Mouse (Mus musculus) cerebellum, postnatal 36 days (tissue): ENCODE data around the gene Olfr498.

Source experiments
- DNase-seq, 2 experiments: peaks; one replicate each; pipeline ENCODE4 v3.0.0; 2021 to 2022; ENCODE audit warnings: mixed read lengths in 2 of 2

Olfr498 gene

DNA sequence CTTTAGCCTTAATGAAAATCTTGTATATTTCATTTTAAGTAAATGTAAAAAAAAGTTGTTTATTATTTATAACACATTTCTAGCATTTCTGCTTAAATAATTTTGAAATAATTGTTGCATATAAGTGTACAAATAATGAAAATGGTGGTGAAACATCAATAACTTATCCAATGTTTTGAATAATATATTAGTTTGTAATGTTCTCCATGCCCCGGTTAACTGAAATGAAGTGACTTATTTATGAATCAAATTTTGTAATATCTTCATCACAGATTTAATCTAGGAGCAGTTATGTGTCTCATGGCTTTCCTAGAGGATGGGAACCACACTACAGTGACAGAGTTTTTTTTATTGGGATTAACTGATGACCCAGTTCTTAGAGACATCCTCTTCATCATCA, at the start of gene Olfr498:
Gene Olfr498 (plus strand): TSS at position 301 of the 400 bp plus-strand sequence.
- no peak for DNase-seq

DNA sequence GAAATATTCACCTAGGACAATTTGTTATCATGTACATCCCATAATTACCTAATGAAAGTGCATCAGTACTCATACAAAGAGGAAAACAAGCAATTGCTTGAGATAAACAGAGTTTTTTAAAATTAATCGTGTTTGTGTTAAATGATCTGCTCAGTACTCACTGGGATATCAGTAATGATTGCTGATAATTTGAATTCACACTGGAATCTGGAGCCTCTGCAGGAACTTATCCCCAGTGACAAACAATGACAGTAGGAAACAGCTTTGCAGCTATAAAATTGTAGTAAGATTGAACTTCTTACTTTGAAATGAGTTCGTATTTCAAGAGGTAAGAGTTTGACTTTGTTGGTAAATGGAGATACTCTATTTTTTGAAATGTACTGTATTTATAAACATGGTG, 45.0 kb upstream of the Olfr498 start, which contains the start of gene Olfr497:
Gene Olfr497 (plus strand): TSS at position 301 of the 400 bp plus-strand sequence.
- no peak for DNase-seq
